Mouse (Mus musculus): ENCODE data around the gene F11r.
"Not testable (repeated sequence)": the region's sequence is repeated elsewhere in the genome, so short reads cannot be mapped to it uniquely, and the experiment has no call there.

The F11r gene

DNA sequence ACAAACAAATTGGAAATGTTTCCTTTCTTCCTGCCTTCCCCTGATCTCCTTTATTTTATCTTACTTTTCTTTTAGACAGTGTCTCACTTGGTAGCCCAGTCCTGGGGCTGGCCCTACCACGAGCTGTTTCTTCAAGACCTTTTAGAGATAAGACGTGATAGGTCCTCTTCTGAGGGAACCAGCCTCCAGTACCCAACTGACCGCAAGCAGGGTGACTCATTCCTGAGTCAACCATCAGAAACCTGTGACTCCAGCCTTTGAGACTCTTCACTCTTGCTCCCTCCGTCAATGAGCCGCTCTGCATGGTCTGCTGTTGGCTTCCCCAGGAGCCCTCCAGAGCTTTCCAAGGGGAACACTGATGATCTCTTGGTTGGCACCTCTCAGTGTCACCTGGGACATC, 33.6 kb downstream of the F11r start:
- DNase-seq (ENCODE audit: low read depth): peak; percentile 97

- DNase-seq (ENCODE audit: low read depth): no peak
Observed at GRCm38 (mm10) chr1:171471452-171471851, 34.1 kb downstream of the F11r start.

- DNase-seq (ENCODE audit: low read depth): not testable (repeated sequence)
Observed at GRCm38 (mm10) chr1:171471941-171472340, 34.6 kb downstream of the F11r start.

DNA sequence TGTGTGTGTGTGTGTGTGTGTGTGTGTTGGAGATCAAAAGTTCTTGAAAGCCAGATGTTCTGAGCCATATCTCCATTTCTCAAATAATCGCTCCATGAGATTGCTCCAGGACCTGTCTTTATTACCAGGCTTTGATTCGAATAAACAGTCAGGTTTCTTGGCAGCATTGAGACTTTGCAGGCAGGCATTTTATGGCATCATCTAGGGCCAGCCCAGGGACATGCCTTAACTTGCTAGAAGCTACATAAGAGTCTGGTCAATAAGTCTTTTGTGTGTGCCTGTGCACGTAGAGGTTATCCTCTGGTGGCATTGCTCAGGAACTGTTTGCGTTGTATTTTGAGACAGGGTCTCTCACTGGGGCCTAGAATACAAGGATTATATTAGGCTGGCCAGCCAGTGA, 36.2 kb downstream of the F11r start:
- no peak for DNase-seq (ENCODE audit: low read depth)

DNA sequence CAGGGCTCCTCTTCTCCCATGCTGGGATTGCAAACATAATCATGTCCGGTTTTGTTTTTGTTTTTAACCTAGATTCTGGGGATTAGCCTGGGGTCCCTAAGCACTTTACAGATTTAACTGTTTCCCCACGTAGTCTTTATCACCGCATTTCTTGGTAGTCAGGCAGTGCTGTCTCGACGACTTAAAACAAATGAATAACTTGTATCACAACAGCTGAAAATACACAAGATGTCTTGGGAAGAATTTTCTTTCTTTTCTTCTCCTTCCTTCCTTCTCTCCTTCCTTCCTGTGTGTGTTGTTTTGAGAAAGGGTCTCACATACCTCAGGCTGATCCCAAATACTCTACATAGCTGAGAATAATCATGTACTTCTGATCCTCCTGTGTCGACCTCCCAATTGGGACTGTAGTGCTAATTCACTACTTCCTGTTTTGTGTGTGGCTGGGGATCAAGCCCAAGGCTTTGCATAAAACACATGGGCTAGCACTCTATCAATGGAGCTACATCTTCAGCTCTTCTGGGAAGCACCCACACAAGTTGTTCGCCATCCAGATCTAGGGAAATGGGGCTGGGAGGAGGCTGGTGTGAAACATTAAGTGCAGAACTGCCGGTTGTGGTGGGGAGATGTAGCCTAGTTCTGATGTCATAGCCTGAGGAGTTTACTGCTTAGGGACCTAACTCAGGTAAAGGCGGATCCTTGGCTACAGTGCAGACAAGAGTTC, 36.7 kb downstream of the F11r start:
- peak; percentile 42 for DNase-seq (ENCODE audit: low read depth)

- peak; percentile 26 for DNase-seq (ENCODE audit: low read depth)
Observed at GRCm38 (mm10) chr1:171477123-171477522, 39.8 kb downstream of the F11r start.

DNA sequence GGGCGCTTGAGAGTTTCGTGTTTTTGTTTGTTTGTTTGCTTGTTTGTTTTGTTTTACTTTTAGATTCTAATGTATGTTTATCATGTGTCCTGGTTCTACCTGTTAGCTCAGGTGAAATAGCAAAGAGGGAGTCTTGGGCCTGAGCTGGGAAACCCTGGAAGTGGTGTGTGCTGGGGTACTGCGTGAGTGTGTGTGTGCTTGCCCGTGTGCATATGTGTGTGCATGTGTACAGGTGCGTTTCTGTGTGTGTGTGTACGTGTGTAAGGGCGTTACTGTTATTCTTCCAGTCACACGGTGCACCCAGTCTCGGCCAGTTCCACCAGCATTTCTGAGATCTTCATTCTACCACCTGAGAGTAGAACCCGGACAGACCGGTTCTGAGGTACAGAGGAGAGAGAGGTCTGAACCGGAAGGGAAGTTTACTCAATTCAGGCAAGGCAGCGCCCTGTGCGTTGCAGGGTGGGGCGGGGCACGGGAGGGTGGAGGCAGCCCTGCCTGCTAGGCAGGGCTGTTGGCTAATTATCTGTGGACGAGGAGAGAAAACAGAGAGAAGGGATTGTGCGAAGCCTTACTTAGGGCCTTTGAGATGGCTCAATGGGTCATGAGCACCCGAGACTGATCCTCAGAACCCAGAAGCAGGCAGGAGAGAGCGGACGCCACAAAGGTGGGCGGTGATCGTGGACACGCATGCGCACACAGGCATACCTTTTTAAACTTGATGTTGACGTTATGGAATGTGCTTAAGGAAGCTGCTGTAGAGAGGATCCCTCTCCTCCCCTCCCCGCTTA, 40.6 kb downstream of the F11r start:
- DNase-seq (ENCODE audit: low read depth): no peak

GRCm38 (mm10) chr1:171478968-171479367, 41.6 kb downstream of the F11r start:
- peak; percentile 80 for DNase-seq (ENCODE audit: low read depth)

GRCm38 (mm10) chr1:171494241-171494640, 56.9 kb downstream of the F11r start:
- DNase-seq (ENCODE audit: low read depth): no peak

GRCm38 (mm10) chr1:171495371-171495770, 58.0 kb downstream of the F11r start:
- no peak for DNase-seq (ENCODE audit: low read depth)

GRCm38 (mm10) chr1:171499856-171500255, 62.5 kb downstream of the F11r start:
- DNase-seq (ENCODE audit: low read depth): no peak

DNA sequence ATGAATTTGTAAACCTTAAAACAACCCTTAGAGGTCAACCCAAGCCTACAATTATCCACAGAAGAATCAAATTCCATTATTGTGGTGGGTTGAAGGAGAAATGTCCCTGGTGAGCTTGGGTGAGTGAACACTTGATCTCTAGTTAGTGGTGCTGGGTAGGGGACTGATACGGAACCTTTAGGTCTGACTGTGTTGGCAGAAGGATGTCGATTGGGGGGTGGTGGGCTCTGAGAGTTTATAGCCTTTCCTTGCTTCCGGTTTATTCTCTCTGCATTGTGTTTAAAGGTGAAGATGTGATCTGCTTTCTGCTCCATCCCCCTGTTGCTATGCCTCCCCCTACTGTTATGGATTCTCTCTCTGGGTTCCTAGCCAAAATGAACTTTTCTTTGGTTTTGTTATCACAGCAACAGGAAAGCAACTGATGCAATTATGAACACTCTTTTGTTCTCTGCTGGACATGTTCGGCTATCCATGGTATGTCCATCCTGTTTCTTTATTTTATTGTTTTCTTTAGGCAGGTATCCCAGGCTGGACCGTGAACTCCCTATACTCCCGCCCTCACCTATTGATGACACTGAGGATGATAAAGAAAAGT, 63.8 kb downstream of the F11r start:
- DNase-seq (ENCODE audit: low read depth): no peak

GRCm38 (mm10) chr1:171501636-171502080, 64.3 kb downstream of the F11r start:
- DNase-seq (ENCODE audit: low read depth): peak; percentile 74

- peak; percentile 97 for DNase-seq (ENCODE audit: low read depth)
Observed at GRCm38 (mm10) chr1:171502388-171503249, 65.3 kb downstream of the F11r start.

- DNase-seq (ENCODE audit: low read depth): peak; percentile 99
Observed at GRCm38 (mm10) chr1:171503250-171503591, 65.9 kb downstream of the F11r start, which contains the start of gene Alyref2. TSS of gene Alyref2 (plus strand) at chr1:171503478.

DNA sequence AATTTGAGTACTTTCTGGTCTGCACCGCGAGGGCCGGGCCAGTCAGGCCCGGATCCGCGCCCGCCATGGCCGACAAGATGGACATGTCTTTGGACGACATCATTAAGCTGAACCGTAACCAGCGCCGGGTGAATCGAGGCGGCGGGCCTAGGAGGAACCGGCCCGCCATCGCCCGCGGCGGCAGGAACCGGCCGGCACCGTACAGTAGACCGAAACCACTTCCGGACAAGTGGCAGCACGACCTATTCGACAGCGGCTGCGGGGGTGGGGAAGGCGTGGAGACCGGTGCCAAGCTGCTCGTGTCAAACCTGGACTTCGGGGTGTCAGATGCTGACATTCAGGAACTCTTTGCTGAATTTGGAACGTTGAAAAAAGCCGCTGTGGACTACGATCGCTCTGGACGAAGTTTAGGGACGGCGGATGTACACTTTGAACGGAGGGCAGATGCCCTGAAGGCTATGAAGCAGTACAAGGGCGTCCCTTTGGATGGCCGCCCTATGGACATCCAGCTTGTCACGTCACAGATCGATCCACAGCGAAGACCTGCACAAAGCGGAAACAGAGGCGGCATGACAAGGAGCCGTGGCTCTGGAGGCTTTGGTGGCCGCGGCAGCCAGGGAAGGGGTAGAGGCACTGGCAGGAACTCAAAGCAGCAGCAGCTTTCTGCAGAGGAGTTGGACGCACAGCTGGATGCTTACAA, 66.4 kb downstream of the F11r start:
- DNase-seq (ENCODE audit: low read depth): peak; percentile 83

GRCm38 (mm10) chr1:171504586-171504985, 67.3 kb downstream of the F11r start:
- peak; percentile 51 for DNase-seq (ENCODE audit: low read depth)

DNA sequence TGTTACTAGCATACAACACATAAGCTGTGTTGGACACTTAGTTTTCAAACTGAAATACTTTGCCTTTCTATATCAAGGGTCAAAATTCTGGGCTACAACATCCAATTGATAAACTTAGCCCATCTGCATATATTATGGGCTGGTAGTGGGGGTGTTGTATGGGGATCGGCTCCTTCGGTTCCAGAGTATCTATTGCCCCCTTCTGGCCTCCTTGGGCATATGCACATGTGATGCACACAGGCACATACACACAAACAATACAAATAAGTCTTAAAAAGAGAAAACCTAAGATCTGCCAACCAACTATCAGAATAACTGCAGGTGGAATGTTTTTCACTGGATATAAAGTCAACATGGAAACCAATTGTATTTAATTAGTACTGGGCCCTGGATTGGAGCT, 75.9 kb downstream of the F11r start:
- DNase-seq (ENCODE audit: low read depth): no peak

DNA sequence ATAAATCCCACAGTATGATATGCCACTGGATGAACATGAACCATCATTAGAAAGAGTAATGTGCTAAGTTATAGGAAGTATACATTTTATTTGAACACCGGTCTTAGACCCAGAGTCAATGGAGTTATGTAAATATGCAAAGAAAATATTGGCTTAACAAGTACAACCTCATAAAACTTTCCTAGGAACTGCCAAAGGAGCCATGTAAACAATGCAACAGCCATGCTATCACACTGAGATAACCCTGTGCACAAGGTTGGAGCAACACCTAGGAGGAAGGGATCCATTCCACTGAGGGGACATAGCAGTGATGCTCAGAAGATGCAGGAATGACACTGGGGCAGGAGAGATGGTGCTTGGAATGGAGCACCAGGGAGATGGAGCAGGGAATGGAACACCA, 76.4 kb downstream of the F11r start:
- DNase-seq (ENCODE audit: low read depth): no peak

Measured in 416B (cell line).